Mouse (Mus musculus) splenic B cell, adult 2 months (primary cell): ENCODE data around the gene Srxn1.

ENCODE experiments used
- DNase-seq: peaks from one replicate; pipeline ENCODE4 v3.0.0-alpha.2; 2011; ENCODE audit warnings: low read depth, low spot score
- H3K27me3 ChIP-seq: 2 replicates; pipeline ENCODE4 v1.6.1; 2012; ENCODE audit warnings: mild to moderate bottlenecking, low read length, moderate library complexity, mixed read lengths; ENCODE audit not compliant: control insufficient read depth, poor library complexity, insufficient read depth, severe bottlenecking
- H3K36me3 ChIP-seq: 2 replicates; pipeline ENCODE4 v1.6.1; 2012; ENCODE audit warnings: mild to moderate bottlenecking, low read length, moderate library complexity, mixed read lengths; ENCODE audit not compliant: control insufficient read depth, poor library complexity, insufficient read depth, severe bottlenecking

Srxn1 gene

GRCm38 (mm10) chr2:152097916-152098315 is 7.4 kb upstream of the Srxn1 start:
- H3K27me3 ChIP-seq = no peaks in the 10 kb centered on the region; the same call in 1 of the 2 replicates
- no peak for DNase-seq
- no peaks in the 10 kb centered on the region for H3K36me3 ChIP-seq

- no peaks in the 10 kb centered on the region; the same call in 1 of the 2 replicates for H3K27me3 ChIP-seq
- no peaks in the 10 kb centered on the region for H3K36me3 ChIP-seq
- no peak for DNase-seq
These were observed 5.8 kb upstream of the Srxn1 start for GRCm38 (mm10) chr2:152099538-152099937.

GRCm38 (mm10) chr2:152101761-152102160 is 3.6 kb upstream of the Srxn1 start:
- DNase-seq = no peak
- Histone ChIP-seq H3K27me3 (no peaks in the 10 kb centered on the region), H3K36me3 (no peaks in the 10 kb centered on the region)

DNA sequence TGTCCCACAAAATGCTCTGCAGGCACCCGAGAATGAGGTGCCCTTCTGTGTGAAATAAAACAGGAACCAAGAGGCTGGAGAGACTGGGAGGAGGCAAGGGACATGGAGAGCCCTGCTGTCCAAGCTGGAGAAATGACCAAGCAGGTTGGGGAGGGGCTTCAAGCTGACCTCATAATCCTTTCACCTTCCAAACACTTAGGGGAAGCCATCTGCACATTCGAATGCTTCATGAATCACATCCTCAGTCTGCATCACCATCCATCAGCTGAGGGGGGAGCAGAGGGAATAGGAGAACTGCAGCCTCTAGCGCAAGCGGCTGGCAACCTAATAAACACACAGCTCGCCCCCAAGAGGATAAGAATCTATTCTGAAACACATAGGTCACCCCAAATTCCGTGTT is 2.9 kb upstream of the Srxn1 start:
- Histone ChIP-seq H3K36me3 (no peaks in the 10 kb centered on the region), H3K27me3 (no peaks in the 10 kb centered on the region; the same call in 1 of the 2 replicates)
- DNase-seq = no peak

DNA sequence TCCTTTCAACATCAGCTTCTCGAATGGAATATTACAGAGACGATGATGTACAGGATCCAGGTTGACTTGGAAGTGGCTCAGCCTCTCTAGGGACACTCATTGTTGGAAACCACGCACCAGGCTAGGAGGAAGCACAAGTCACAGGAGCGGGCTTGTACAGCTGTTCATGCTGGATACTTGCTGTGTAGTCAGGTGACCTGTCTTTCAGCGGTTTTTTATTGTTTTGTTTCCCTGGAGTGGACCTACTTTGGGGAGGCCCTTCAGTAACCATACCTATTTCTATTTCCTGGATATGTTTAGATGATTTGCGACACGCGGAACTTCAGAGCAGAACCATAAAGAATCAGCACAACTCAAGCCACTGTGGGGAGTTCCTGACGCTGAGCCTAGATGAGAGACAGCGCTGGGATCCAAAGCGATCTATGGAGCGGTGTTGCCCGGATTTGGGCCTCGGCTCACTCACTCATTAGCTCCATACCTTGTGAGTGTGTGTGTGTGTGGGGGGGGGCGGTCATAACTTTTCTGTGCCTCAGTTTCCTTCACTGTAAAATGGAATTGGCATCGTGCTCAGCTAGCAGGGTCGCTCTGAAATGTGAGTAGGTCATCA is 502 bp upstream of the Srxn1 start:
- no peaks in the 10 kb centered on the region for H3K36me3 ChIP-seq
- DNase-seq = no peak
- H3K27me3 ChIP-seq = no peaks in the 10 kb centered on the region; the same call in 1 of the 2 replicates

GRCm38 (mm10) chr2:152106225-152106595 is 894 bp downstream of the Srxn1 start:
- H3K27me3 ChIP-seq = no peaks in the 10 kb centered on the region; the same call in 1 of the 2 replicates
- no peaks in the 10 kb centered on the region for H3K36me3 ChIP-seq
- DNase-seq = no peak

GRCm38 (mm10) chr2:152106597-152106996 is 1.3 kb downstream of the Srxn1 start:
- no peak for DNase-seq
- no peaks in the 10 kb centered on the region for H3K36me3 ChIP-seq
- H3K27me3 ChIP-seq = no peaks in the 10 kb centered on the region; the same call in 1 of the 2 replicates

DNA sequence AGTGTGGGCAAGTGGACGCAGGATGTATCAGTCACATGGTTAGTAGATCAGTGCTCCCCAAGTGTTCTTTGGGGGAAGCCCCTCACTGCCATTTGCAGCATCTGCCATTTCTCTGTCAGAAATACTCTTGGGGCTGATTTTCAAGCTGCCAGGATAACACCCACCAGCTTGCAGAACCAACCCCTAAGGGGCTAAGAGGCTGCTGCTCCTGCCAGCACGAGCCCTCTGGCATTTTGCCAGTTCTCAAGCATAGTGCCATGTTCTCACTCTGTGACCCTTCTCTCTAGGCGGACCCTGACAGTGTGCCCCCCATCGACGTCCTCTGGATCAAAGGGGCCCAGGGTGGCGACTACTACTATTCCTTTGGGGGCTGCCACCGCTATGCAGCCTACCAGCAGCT is 3.4 kb downstream of the Srxn1 start:
- no peaks in the 10 kb centered on the region for H3K36me3 ChIP-seq
- no peak for DNase-seq
- no peaks in the 10 kb centered on the region; the same call in 1 of the 2 replicates for H3K27me3 ChIP-seq

- Histone ChIP-seq H3K27me3 (no peaks in the 10 kb centered on the region; the same call in 1 of the 2 replicates), H3K36me3 (no peaks in the 10 kb centered on the region)
- DNase-seq = no peak
These were observed 4.1 kb downstream of the Srxn1 start for GRCm38 (mm10) chr2:152109386-152109785.

DNA sequence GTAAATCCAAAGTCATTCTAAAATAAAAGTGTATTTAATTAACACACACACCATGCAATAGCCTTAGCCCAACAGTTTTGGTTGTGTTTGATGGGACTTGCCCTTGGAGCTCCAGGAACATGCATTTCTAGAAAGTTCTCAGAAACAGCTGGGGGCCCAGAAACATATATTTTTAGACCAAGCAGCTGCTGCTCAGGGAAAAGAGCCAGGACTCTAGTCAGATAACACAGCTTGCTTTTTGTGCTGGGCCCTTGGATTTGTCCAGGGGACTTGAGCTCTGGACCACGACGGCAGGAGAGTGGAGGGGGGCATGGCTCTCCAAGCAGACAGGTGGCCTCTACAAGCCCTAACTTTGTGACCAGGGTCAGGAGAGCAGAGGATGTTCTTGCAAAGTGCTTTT is 6.0 kb downstream of the Srxn1 start:
- no peak for DNase-seq
- H3K36me3 ChIP-seq = no peaks in the 10 kb centered on the region
- no peaks in the 10 kb centered on the region; the same call in 1 of the 2 replicates for H3K27me3 ChIP-seq

DNA sequence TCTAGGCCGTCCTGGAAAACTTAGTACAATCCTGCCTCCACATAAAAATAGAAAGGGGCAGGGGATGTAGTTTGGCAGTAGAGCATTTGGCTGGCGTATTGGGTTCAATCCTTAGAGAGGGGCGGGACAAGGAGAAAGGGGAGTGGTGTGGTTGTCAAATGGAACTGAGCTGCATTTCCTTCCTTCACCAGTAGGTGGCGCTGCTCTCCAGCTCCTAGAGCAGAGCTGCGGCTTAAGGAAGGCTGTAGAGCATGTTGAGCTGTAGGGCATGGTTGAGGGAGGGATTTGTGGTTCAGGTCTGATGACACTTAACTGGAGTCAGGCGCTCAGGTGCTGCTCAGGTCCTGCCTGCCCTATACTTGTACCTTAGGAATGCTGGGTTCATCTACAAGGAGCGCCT is 6.6 kb downstream of the Srxn1 start:
- H3K36me3 ChIP-seq = no peaks in the 10 kb centered on the region
- H3K27me3 ChIP-seq = no peaks in the 10 kb centered on the region; the same call in 1 of the 2 replicates
- DNase-seq = peak; percentile 84

- Histone ChIP-seq H3K36me3 (no peaks in the 10 kb centered on the region), H3K27me3 (no peaks in the 10 kb centered on the region; the same call in 1 of the 2 replicates)
- DNase-seq = no peak
These were observed 7.2 kb downstream of the Srxn1 start for GRCm38 (mm10) chr2:152112490-152112889.

DNA sequence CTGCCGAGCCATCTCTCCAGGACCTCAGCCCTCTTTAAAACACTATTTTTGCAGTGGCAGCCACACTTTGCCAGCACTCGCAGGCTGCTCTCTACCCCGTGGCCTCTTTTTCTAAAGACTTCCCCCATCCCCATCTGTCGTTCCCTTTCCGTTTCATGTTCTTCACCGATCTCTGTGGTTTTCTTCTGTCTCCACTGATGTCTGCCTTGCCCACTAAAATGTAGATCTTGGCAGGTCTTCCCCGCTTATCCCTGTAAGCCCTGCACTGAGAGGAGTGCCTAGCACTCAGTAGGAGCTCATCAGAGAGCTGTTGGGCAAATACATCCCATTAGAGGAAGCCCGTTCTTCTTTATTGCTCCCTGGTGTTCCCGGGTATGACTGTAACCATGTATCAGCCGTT is 7.7 kb downstream of the Srxn1 start:
- DNase-seq = no peak
- Histone ChIP-seq H3K27me3 (no peaks in the 10 kb centered on the region), H3K36me3 (no peaks in the 10 kb centered on the region)

DNA sequence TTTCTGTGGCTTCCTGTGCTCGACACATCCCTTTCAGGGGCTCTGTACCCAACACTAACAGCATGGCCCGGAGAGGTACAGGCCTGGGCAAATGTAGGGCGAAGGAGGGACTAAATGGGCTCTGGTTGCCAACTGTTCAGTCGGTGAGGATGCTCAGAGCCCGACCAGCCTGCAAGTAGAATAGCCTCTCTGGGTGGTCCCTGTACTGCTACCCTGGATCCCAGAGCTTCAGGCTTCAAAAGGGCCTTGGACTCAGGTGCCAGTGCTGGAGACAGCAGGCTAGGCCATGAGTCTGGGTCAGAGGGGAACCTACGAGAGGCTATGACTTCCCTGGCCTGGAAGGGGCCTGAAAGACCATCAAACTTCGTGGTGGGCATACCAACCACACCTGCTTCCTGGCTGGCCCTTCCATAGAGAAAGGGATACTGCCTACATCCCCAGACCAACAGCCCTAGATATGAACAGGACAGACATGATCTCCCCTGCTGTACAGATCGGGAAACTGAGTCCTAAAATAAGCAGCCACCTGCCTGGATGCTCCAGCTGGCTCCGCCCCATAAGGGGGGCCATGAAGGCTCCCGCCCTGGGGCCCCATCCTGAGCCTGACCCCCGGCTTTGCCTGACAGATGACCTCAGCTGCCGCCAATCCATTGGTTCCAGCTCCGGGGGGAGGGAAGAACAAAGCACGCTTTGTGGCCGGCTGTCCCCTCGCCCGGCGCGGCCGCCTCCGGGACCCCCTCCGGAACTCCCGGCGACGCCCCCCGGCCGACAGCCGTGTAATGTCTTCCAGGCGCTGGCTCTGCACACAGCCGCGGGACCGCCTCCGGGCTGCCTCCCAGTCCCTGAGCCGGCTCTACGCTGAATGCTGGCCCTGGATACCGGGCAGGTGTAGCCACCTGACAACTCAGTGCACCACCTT is 9.0 kb downstream of the Srxn1 start:
- H3K27me3 ChIP-seq = no peaks in the 10 kb centered on the region
- DNase-seq = no peak
- no peaks in the 10 kb centered on the region for H3K36me3 ChIP-seq

- Histone ChIP-seq H3K36me3 (no peaks in the 10 kb centered on the region), H3K27me3 (no peaks in the 10 kb centered on the region)
- no peak for DNase-seq
These were observed 12.4 kb downstream of the Srxn1 start for GRCm38 (mm10) chr2:152117694-152118093.
